In the genomic region with DNA sequence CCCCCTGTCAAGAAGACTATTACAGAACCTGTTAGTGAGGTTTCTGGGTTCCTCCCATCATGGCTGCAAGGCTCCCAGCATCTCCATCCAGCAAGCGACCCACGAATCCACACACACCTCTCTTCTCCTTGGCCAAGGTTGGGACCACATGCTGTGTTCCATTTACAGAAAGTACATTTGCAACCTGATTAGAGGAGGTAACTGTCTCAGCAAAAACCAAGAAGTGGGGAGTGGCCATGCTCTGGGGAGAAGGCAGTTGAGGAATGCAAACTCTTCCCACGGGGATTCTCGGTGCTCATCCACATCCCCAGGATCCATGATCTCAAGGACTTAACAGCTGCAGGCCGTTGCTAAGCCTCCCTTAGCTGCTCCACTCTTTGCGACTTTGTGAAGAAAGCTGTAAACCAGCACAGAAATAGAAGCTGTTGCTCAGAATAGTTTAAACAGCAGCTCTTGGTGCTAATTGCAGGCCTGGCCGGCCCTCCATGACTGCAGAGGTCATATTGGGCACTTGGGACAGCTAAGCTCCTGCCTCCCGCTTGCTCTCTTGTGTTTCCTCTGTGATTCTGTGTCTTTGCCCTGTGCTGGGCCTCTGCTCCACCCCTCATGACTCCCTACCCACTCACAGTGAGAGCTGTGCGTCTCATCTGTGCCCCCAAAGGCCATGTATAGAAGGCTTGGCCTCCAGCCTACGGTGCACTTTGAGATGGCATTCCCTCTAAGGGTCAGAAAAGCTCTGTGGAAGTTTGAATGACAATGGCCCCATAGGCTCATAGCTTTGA, we compare ENCODE assay signal across 18 mouse cellular contexts. TPM values are rescaled to one million over a fixed set of nuclear protein-coding genes. Genes with fewer than 3 reads are reported as not detected.
DNase-seq lines count a peak whose midpoint lies in the region; ATAC-seq and TF ChIP-seq lines count a peak whose summit lies in the region.
"Had no signal": no experiment of that assay in that cellular context is flagged by ENCODE, and none has a peak within 500 bp of the region (broad histone marks: within the 10 kb centered on the region; RNA-seq: fewer than 3 reads in every experiment).

No protein-coding gene starts in this region.

- H3K9me3 ChIP-seq in limb, embryonic 15.5 days = no peaks in the 10 kb centered on the region
- H3K9me3 ChIP-seq: lung, embryonic 15.5 days; midbrain, embryonic 15.5 days; stomach, embryonic 15.5 days had no signal

- ATAC-seq in limb, embryonic 15.5 days (ENCODE audit: insufficient number of reproducible peaks, low FRiP score, low TSS enrichment, low read depth) = peak; percentile 38
- ATAC-seq: forebrain, embryonic 16.5 days; inflammation-experienced regulatory T-cells, adult 6 months; midbrain, embryonic 15.5 days had no signal

- no peak overlapping the region for H3K9ac ChIP-seq in heart, adult 2 months (ENCODE audit: low read depth, low read length)
- H3K9ac ChIP-seq in limb, embryonic 15.5 days = no peak overlapping the region
- H3K9ac ChIP-seq: lung, embryonic 15.5 days; midbrain, embryonic 15.5 days; stomach, embryonic 15.5 days had no signal

- TF ChIP-seq CTCF in heart, adult 2 months (IDR thresholded peaks at IDR 0.05) = no peak

- TF ChIP-seq EP300 in heart, adult 2 months (IDR thresholded peaks at IDR 0.05; ENCODE audit: insufficient read depth, low read depth, low read length) = no peak

- intact Hi-C loops in heart, adult 2 months (cut with DNase I) = no loop called here
- intact Hi-C loops in heart, postnatal 36 days (cut with DNase I) = loop anchor here (1.0 kb wide), 1 partner anchor 9 kb away; no protein-coding TSS in a partner anchor

- no peaks in the 10 kb centered on the region for H3K27me3 ChIP-seq in heart, adult 2 months (ENCODE audit: control insufficient read depth, insufficient read depth, low read length)
- no peaks in the 10 kb centered on the region for H3K27me3 ChIP-seq in limb, embryonic 15.5 days
- H3K27me3 ChIP-seq: lung, embryonic 15.5 days; midbrain, embryonic 15.5 days; stomach, embryonic 15.5 days had no signal

- no peaks in the 10 kb centered on the region for H3K79me2 ChIP-seq in heart, adult 2 months (replicated peaks; ENCODE audit: control insufficient read depth, insufficient read depth, low read length)

- WGBS in heart, adult 2 months = 63% methylated on average over 10 of the region's 10 CpGs
- 54% methylated on average over 10 of the region's 10 CpGs for WGBS in limb, embryonic 15.5 days

- no peak for TF ChIP-seq POLR2A in heart, adult 2 months (IDR thresholded peaks at IDR 0.05; ENCODE audit: insufficient read depth, low read depth, low read length)

- no peak overlapping the region for H3K4me3 ChIP-seq in heart, adult 2 months
- no peak overlapping the region for H3K4me3 ChIP-seq in limb, embryonic 15.5 days
- H3K4me3 ChIP-seq: hindbrain, embryonic 10.5 days; lung, embryonic 15.5 days; midbrain, embryonic 15.5 days; stomach, embryonic 15.5 days had no signal

- peaks cover 8% of the 10 kb centered on the region for H3K4me1 ChIP-seq in heart, adult 2 months (ENCODE audit: control insufficient read depth, insufficient read depth, low read length)
- 0 out of 2 replicates have a peak, but pooled peaks cover 3% of the 10 kb centered on the region for H3K4me1 ChIP-seq in limb, embryonic 15.5 days
- H3K4me1 ChIP-seq: lung, embryonic 15.5 days; midbrain, embryonic 15.5 days; stomach, embryonic 15.5 days had no signal

- H3K4me2 ChIP-seq in limb, embryonic 15.5 days = no peak overlapping the region
- H3K4me2 ChIP-seq: lung, embryonic 15.5 days; midbrain, embryonic 15.5 days; stomach, embryonic 15.5 days had no signal

- DNase-seq in heart, adult 2 months = peak; percentile 18 to 24
- no peak for DNase-seq in heart, postnatal 36 days
- peak; percentile 23 for DNase-seq in retina, postnatal 1 day
- no peak for DNase-seq in retina, embryonic 14.5 days (ENCODE audit: low spot score)
- DNase-seq in layer of hippocampus, postnatal 25 days (ENCODE audit: extremely low spot score in 1 of 2, low spot score in 1 of 2) = no peak
- no peak for DNase-seq in frontal cortex, postnatal 10 days (ENCODE audit: low spot score in 2 of 2)
- no peak for DNase-seq in layer of hippocampus, adult 9-11 months
- DNase-seq: adrenal gland, postnatal 10 days; cerebellum, adult 9-10 months; gastrocnemius, postnatal 14 days; kidney, adult 9 months had no signal

- H3K36me3 ChIP-seq in heart, adult 2 months (ENCODE audit: control insufficient read depth, insufficient read depth, low read length) = peaks cover 3% of the 10 kb centered on the region; the same call in 1 of the 2 replicates
- H3K36me3 ChIP-seq in limb, embryonic 15.5 days = peaks cover 27% of the 10 kb centered on the region

- peak overlapping the region; percentile 40; the same call in 1 of the 2 replicates for H3K27ac ChIP-seq in heart, adult 2 months
- peak overlapping the region; percentile 34; the same call in 1 of the 2 replicates for H3K27ac ChIP-seq in limb, embryonic 15.5 days
- H3K27ac ChIP-seq: hindbrain, embryonic 10.5 days; lung, embryonic 15.5 days; midbrain, embryonic 15.5 days; stomach, embryonic 15.5 days had no signal

RNA-seq across cellular contexts. Expression of a gene that starts 34.0 kb away (rescaled TPM):
- total RNA-seq in heart, adult 2 months (2021) = 1 to 10 TPM; 2.2 to 2.4 TPM
- 1.5 and 2.6 TPM in 2 replicates for polyA plus RNA-seq in heart, adult 2 months (2012; rRNA removed)
- 1 to 10 TPM; 2.8 to 3.6 TPM for total RNA-seq in heart, postnatal 36 days (2021)
- polyA plus RNA-seq in limb, embryonic 15.5 days (2015; fragmentation: Nextera tagmentation; extraction: Ambion mirVana) = 14.4 and 15.3 TPM in 2 replicates
- 1 to 10 TPM; 4.6 TPM for total RNA-seq in layer of hippocampus, postnatal 25 days (2021)

RNA-seq across cellular contexts. Expression of a gene that starts 38.3 kb away (rescaled TPM):
- 10 to 100 TPM; 56.9 to 60.2 TPM for total RNA-seq in heart, adult 2 months (2021)
- polyA plus RNA-seq in heart, adult 2 months (2012; rRNA removed) = 19.5 and 31.9 TPM in 2 replicates
- 10 to 100 TPM; 61.6 to 73.8 TPM for total RNA-seq in heart, postnatal 36 days (2021)
- polyA plus RNA-seq in limb, embryonic 15.5 days (2015; fragmentation: Nextera tagmentation; extraction: Ambion mirVana) = 99.9 and 105 TPM in 2 replicates
- 100 to 1,000 TPM; 148 to 156 TPM for total RNA-seq in layer of hippocampus, postnatal 25 days (2021)

Comparison
In these comparisons a context has a peak if more than half of its experiments do, and no peak if none do; other contexts are left out.
1. DNase-seq: peak in heart, adult 2 months (2 of 2) and retina, postnatal 1 day (single experiment); none in heart, postnatal 36 days (0 of 2), retina, embryonic 14.5 days (single experiment), layer of hippocampus, postnatal 25 days (0 of 2), frontal cortex, postnatal 10 days (0 of 2) and layer of hippocampus, adult 9-11 months (single experiment).